Comparison of ENCODE assay signal across 41 mouse cellular contexts in genomic region chr15:10306461-10306860, GRCm38 (mm10). TPM values are rescaled to one million over a fixed set of nuclear protein-coding genes. Genes with fewer than 3 reads are reported as not detected.
DNase-seq lines count a peak whose midpoint lies in the region; ATAC-seq lines count a peak whose summit lies in the region.
"Had no signal": no experiment of that assay in that cellular context is flagged by ENCODE, and none has a peak within 500 bp of the region (broad histone marks: within the 10 kb centered on the region; RNA-seq: fewer than 3 reads in every experiment).

No protein-coding gene starts in this region.

- no peak overlapping the region for H3K9ac ChIP-seq in forebrain, embryonic 13.5 days
- H3K9ac ChIP-seq in forebrain, embryonic 12.5 days: no peak overlapping the region
- H3K9ac ChIP-seq: hindbrain, embryonic 13.5 days; limb, embryonic 12.5 days; liver, embryonic 15.5 days; lung, embryonic 14.5 days; neural tube, embryonic 15.5 days; stomach, embryonic 15.5 days had no signal

- H3K4me3 ChIP-seq in forebrain, embryonic 13.5 days: no peak overlapping the region
- H3K4me3 ChIP-seq in forebrain, embryonic 12.5 days (replicated peaks): no peak overlapping the region
- H3K4me3 ChIP-seq: hindbrain, embryonic 13.5 days; layer of hippocampus, adult 2 months; limb, embryonic 12.5 days; liver, embryonic 15.5 days; neural tube, embryonic 15.5 days; stomach, embryonic 15.5 days had no signal

- ATAC-seq in forebrain, embryonic 13.5 days: peak; percentile 69; the same call in 1 of the 2 replicates
- ATAC-seq in forebrain, embryonic 12.5 days (ENCODE audit: low FRiP score): no peak
- no peak for ATAC-seq in inflammation-experienced regulatory T-cells, adult 6 months
- ATAC-seq: activated CD4-positive, CD25-positive, alpha-beta regulatory T cell, adult 4 months had no signal

- intact Hi-C loops in left cerebral cortex, postnatal 25 days (cut with DNase I): loop anchor here (5.0 kb wide), 1 partner anchor 444 kb away; no protein-coding TSS in a partner anchor
- intact Hi-C loops in left cerebral cortex, postnatal 4 days (cut with DNase I): no loop called here

- H3K27ac ChIP-seq in forebrain, embryonic 13.5 days: no peak overlapping the region
- no peak overlapping the region for H3K27ac ChIP-seq in forebrain, embryonic 12.5 days
- H3K27ac ChIP-seq: hindbrain, embryonic 13.5 days; layer of hippocampus, adult 2 months; limb, embryonic 12.5 days; liver, embryonic 15.5 days; neural tube, embryonic 15.5 days; stomach, embryonic 15.5 days had no signal

- DNase-seq in layer of hippocampus, adult 18-20 months (ENCODE audit: low spot score in 2 of 2): peak; percentile 9 to 65
- no peak for DNase-seq in layer of hippocampus, adult 11-12 months (ENCODE audit: low spot score)
- DNase-seq in left cerebral cortex, postnatal 25 days (ENCODE audit: low spot score in 2 of 2): peak; percentile 10 to 40
- DNase-seq in left cerebral cortex, postnatal 4 days: no peak
- DNase-seq: adrenal gland, adult 2 months; adrenal gland, postnatal 36 days; cerebellum, adult 11 months; cerebellum, adult 9-10 months; cerebellum, postnatal 36 days; gastrocnemius, postnatal 25 days; heart, adult 11 months; heart, postnatal 4 days; kidney, adult 11 months; kidney, postnatal 14 days; lung, embryonic 14.5 days; lung, postnatal 14 days; midbrain, embryonic 14.5 days; retina, postnatal 1 day; right cerebral cortex, postnatal 14 days; thymus, postnatal 14 days had no signal

- H3K36me3 ChIP-seq in forebrain, embryonic 13.5 days (ENCODE audit: poor library complexity, severe bottlenecking): no peaks in the 10 kb centered on the region
- H3K36me3 ChIP-seq in forebrain, embryonic 12.5 days (replicated peaks): no peaks in the 10 kb centered on the region
- H3K36me3 ChIP-seq: hindbrain, embryonic 13.5 days; limb, embryonic 12.5 days; liver, embryonic 15.5 days; neural tube, embryonic 15.5 days; stomach, embryonic 15.5 days had no signal

- H3K9me3 ChIP-seq in forebrain, embryonic 13.5 days (replicated peaks): no peaks in the 10 kb centered on the region
- H3K9me3 ChIP-seq in forebrain, embryonic 12.5 days: no peaks in the 10 kb centered on the region
- H3K9me3 ChIP-seq: hindbrain, embryonic 13.5 days; limb, embryonic 12.5 days; liver, embryonic 15.5 days; neural tube, embryonic 15.5 days; stomach, embryonic 15.5 days had no signal

- 91% methylated on average over 1 of the region's 1 CpGs for WGBS in forebrain, embryonic 13.5 days
- 92% methylated on average over 1 of the region's 1 CpGs for WGBS in forebrain, embryonic 12.5 days

- no peaks in the 10 kb centered on the region for H3K27me3 ChIP-seq in forebrain, embryonic 13.5 days
- H3K27me3 ChIP-seq in forebrain, embryonic 12.5 days: no peaks in the 10 kb centered on the region
- H3K27me3 ChIP-seq: CH12.LX; hindbrain, embryonic 13.5 days; limb, embryonic 12.5 days; liver, embryonic 15.5 days; neural tube, embryonic 15.5 days; stomach, embryonic 15.5 days had no signal

- no peak overlapping the region for H3K4me2 ChIP-seq in forebrain, embryonic 13.5 days
- no peak overlapping the region for H3K4me2 ChIP-seq in forebrain, embryonic 12.5 days
- H3K4me2 ChIP-seq: heart, embryonic 11.5 days; hindbrain, embryonic 13.5 days; limb, embryonic 12.5 days; liver, embryonic 15.5 days; lung, embryonic 14.5 days; neural tube, embryonic 15.5 days; stomach, embryonic 15.5 days had no signal

- H3K4me1 ChIP-seq in forebrain, embryonic 13.5 days: no peaks in the 10 kb centered on the region
- H3K4me1 ChIP-seq in forebrain, embryonic 12.5 days: no peaks in the 10 kb centered on the region
- H3K4me1 ChIP-seq: hindbrain, embryonic 13.5 days; limb, embryonic 12.5 days; liver, embryonic 15.5 days; neural tube, embryonic 15.5 days; stomach, embryonic 15.5 days had no signal

RNA-seq across cellular contexts. Expression of gene Gm21973, which starts 18.7 kb away (rescaled TPM):
- polyA plus RNA-seq in forebrain, embryonic 13.5 days (2015; fragmentation: Nextera tagmentation; extraction: Ambion mirVana): not detected in 2 replicates
- polyA plus RNA-seq in forebrain, embryonic 12.5 days (2016; fragmentation: Nextera tagmentation; extraction: Ambion mirVana): not detected in 2 replicates
- not detected for total RNA-seq in layer of hippocampus, adult 18-20 months (2021)
- not detected for total RNA-seq in left cerebral cortex, postnatal 25 days (2021)
- total RNA-seq in left cerebral cortex, postnatal 4 days (2021): not detected
- not detected for polyA plus RNA-seq in inflammation-experienced regulatory T-cells, adult 6 months (2017; shearing (Covaris generic))
- total RNA-seq: adrenal gland, postnatal 36 days; CH12.LX; ES-E14; gastrocnemius, adult 18-20 months; gastrocnemius, postnatal 25 days; heart, postnatal 4 days; layer of hippocampus, adult 2 months; left cerebral cortex, postnatal 10 days; monocyte, adult 5-6 weeks had no signal
- polyA plus RNA-seq: activated CD4-positive, CD25-positive, alpha-beta regulatory T cell, adult 4 months; adrenal gland, adult 2 months; C2C12; embryonic facial prominence, embryonic 11.5 days; heart, embryonic 11.5 days; heart, postnatal 0 days; hindbrain, embryonic 13.5 days; kidney, embryonic 14.5 days; limb, embryonic 12.5 days; liver, embryonic 15.5 days; lung, embryonic 14.5 days; midbrain, embryonic 14.5 days; neural tube, embryonic 15.5 days; urinary bladder, adult 2 months had no signal

RNA-seq across cellular contexts. Expression of gene Agxt2, which starts 51.9 kb away (rescaled TPM):
- polyA plus RNA-seq in forebrain, embryonic 13.5 days (2015; fragmentation: Nextera tagmentation; extraction: Ambion mirVana): not detected in 2 replicates
- polyA plus RNA-seq in forebrain, embryonic 12.5 days (2016; fragmentation: Nextera tagmentation; extraction: Ambion mirVana): not detected in 2 replicates
- total RNA-seq in layer of hippocampus, adult 18-20 months (2021): not detected
- total RNA-seq in left cerebral cortex, postnatal 25 days (2021): not detected
- total RNA-seq in left cerebral cortex, postnatal 4 days (2021): not detected
- polyA plus RNA-seq in inflammation-experienced regulatory T-cells, adult 6 months (2017; shearing (Covaris generic)): not detected
- total RNA-seq: CH12.LX; ES-E14; gastrocnemius, adult 18-20 months; gastrocnemius, postnatal 25 days; heart, postnatal 4 days; layer of hippocampus, adult 2 months; left cerebral cortex, postnatal 10 days; monocyte, adult 5-6 weeks had no signal
- polyA plus RNA-seq: activated CD4-positive, CD25-positive, alpha-beta regulatory T cell, adult 4 months; C2C12; embryonic facial prominence, embryonic 11.5 days; heart, postnatal 0 days; hindbrain, embryonic 13.5 days; limb, embryonic 12.5 days; lung, embryonic 14.5 days; midbrain, embryonic 14.5 days; urinary bladder, adult 2 months had no signal

Comparison
In these comparisons a context has a peak if more than half of its experiments do, and no peak if none do; other contexts are left out.
1. DNase-seq: peak in layer of hippocampus, adult 18-20 months (2 of 2) and left cerebral cortex, postnatal 25 days (2 of 2); none in layer of hippocampus, adult 11-12 months (single experiment) and left cerebral cortex, postnatal 4 days (single experiment).